Mouse (Mus musculus): ENCODE data around the gene Abcb4. TPM values are rescaled to one million over a fixed set of nuclear protein-coding genes. Genes with fewer than 3 reads are reported as not detected.

Abcb4 gene
- polyA plus RNA-seq, 1 experiment from 2014 or later = 3.4 TPM

- Histone ChIP-seq H3K36me3 (no peaks in the 10 kb centered on the region), H3K4me1 (no peaks in the 10 kb centered on the region), H3K9ac (no peak overlapping the region), H3K9me3 (no peaks in the 10 kb centered on the region), H3K4me3 (replicated peaks) (no peak overlapping the region), H3K27me3 (replicated peaks) (no peaks in the 10 kb centered on the region), H3K4me2 (no peak overlapping the region), H3K27ac (no peak overlapping the region)
- ATAC-seq (ENCODE audit: insufficient read depth, low FRiP score, low read depth) = no peak
- 63% methylated on average over 5 of the region's 5 CpGs for WGBS
Observed at GRCm38 (mm10) chr5:8877800-8878199, 15.7 kb upstream of the Abcb4 start.

GRCm38 (mm10) chr5:8885837-8886236 is 7.7 kb upstream of the Abcb4 start:
- no peak overlapping the region for H3K4me3 ChIP-seq (replicated peaks)
- H3K4me2 ChIP-seq = no peak overlapping the region
- no peak overlapping the region for H3K27ac ChIP-seq
- no peaks in the 10 kb centered on the region for H3K9me3 ChIP-seq
- 79% methylated on average over 2 of the region's 2 CpGs for WGBS
- no peaks in the 10 kb centered on the region for H3K27me3 ChIP-seq (replicated peaks)
- ATAC-seq (ENCODE audit: insufficient read depth, low FRiP score, low read depth) = no peak
- no peaks in the 10 kb centered on the region for H3K4me1 ChIP-seq
- no peaks in the 10 kb centered on the region for H3K36me3 ChIP-seq
- H3K9ac ChIP-seq = no peak overlapping the region

- H3K27me3 ChIP-seq (replicated peaks) = no peaks in the 10 kb centered on the region
- no peaks in the 10 kb centered on the region for H3K36me3 ChIP-seq
- no peaks in the 10 kb centered on the region for H3K4me1 ChIP-seq
- H3K9me3 ChIP-seq = no peaks in the 10 kb centered on the region
- no peak overlapping the region for H3K27ac ChIP-seq
- H3K9ac ChIP-seq = peak overlapping the region; percentile 22; the same call in 1 of the 2 replicates
- WGBS = 4% methylated on average over 15 of the region's 15 CpGs
- peak overlapping the region; percentile 97 for H3K4me2 ChIP-seq
- ATAC-seq (ENCODE audit: insufficient read depth, low FRiP score, low read depth) = no peak
- H3K4me3 ChIP-seq (replicated peaks) = peak overlapping the region; percentile 60
Observed at GRCm38 (mm10) chr5:8894104-8894425, 548 bp downstream of the Abcb4 start.

- peak overlapping the region; percentile 97; the same call in 1 of the 2 replicates for H3K4me2 ChIP-seq
- ATAC-seq (ENCODE audit: insufficient read depth, low FRiP score, low read depth) = peak; percentile 65; the same call in 1 of the 2 replicates
- 62% methylated on average over 15 of the region's 15 CpGs for WGBS
Observed at GRCm38 (mm10) chr5:8894641-8895490, 1.3 kb downstream of the Abcb4 start.

GRCm38 (mm10) chr5:8896198-8896597 is 2.7 kb downstream of the Abcb4 start:
- no peak overlapping the region for H3K4me2 ChIP-seq
- 63% methylated on average over 1 of the region's 1 CpGs for WGBS
- no peak for ATAC-seq (ENCODE audit: insufficient read depth, low FRiP score, low read depth)
- H3K9me3 ChIP-seq = no peaks in the 10 kb centered on the region
- no peaks in the 10 kb centered on the region for H3K36me3 ChIP-seq
- no peaks in the 10 kb centered on the region for H3K27me3 ChIP-seq (replicated peaks)
- no peak overlapping the region for H3K4me3 ChIP-seq (replicated peaks)
- no peak overlapping the region for H3K27ac ChIP-seq
- H3K4me1 ChIP-seq = no peaks in the 10 kb centered on the region
- H3K9ac ChIP-seq = no peak overlapping the region

More at GRCm38 (mm10) chr5:8894641-8895490, 1.3 kb downstream of the Abcb4 start:
- Histone ChIP-seq H3K27me3 (replicated peaks) (no peaks in the 10 kb centered on the region), H3K9ac (no peak overlapping the region), H3K36me3 (no peaks in the 10 kb centered on the region), H3K27ac (no peak overlapping the region), H3K9me3 (no peaks in the 10 kb centered on the region), H3K4me3 (replicated peaks) (no peak overlapping the region), H3K4me1 (no peaks in the 10 kb centered on the region)

- ATAC-seq (ENCODE audit: insufficient read depth, low FRiP score, low read depth) = no peak
- WGBS = 63% methylated on average over 3 of the region's 3 CpGs
- Histone ChIP-seq H3K9me3 (no peaks in the 10 kb centered on the region), H3K27ac (no peak overlapping the region), H3K4me3 (replicated peaks) (no peak overlapping the region), H3K4me2 (no peak overlapping the region), H3K36me3 (no peaks in the 10 kb centered on the region), H3K27me3 (replicated peaks) (no peaks in the 10 kb centered on the region), H3K9ac (no peak overlapping the region), H3K4me1 (no peaks in the 10 kb centered on the region)
Observed at GRCm38 (mm10) chr5:8898246-8898645, 4.7 kb downstream of the Abcb4 start.

- Histone ChIP-seq H3K36me3 (no peaks in the 10 kb centered on the region), H3K4me1 (no peaks in the 10 kb centered on the region), H3K4me2 (no peak overlapping the region), H3K27me3 (replicated peaks) (no peaks in the 10 kb centered on the region), H3K9ac (no peak overlapping the region), H3K9me3 (no peaks in the 10 kb centered on the region), H3K4me3 (replicated peaks) (no peak overlapping the region), H3K27ac (no peak overlapping the region)
- WGBS = 74% methylated on average over 1 of the region's 1 CpGs
- ATAC-seq (ENCODE audit: insufficient read depth, low FRiP score, low read depth) = no peak
Observed at GRCm38 (mm10) chr5:8901001-8901400, 7.5 kb downstream of the Abcb4 start.

- no peak overlapping the region for H3K27ac ChIP-seq
- H3K36me3 ChIP-seq = no peaks in the 10 kb centered on the region
- no peak for ATAC-seq (ENCODE audit: insufficient read depth, low FRiP score, low read depth)
- WGBS = 75% methylated on average over 6 of the region's 6 CpGs
- H3K27me3 ChIP-seq (replicated peaks) = no peaks in the 10 kb centered on the region
- H3K9ac ChIP-seq = no peak overlapping the region
- H3K4me1 ChIP-seq = no peaks in the 10 kb centered on the region
- no peak overlapping the region for H3K4me2 ChIP-seq
- no peaks in the 10 kb centered on the region for H3K9me3 ChIP-seq
- H3K4me3 ChIP-seq (replicated peaks) = no peak overlapping the region
Observed at GRCm38 (mm10) chr5:8902141-8902817, 8.8 kb downstream of the Abcb4 start.

GRCm38 (mm10) chr5:8904539-8904938 is 11.0 kb downstream of the Abcb4 start:
- H3K4me3 ChIP-seq (replicated peaks) = no peak overlapping the region
- H3K4me1 ChIP-seq = no peaks in the 10 kb centered on the region
- WGBS = 66% methylated on average over 6 of the region's 6 CpGs
- H3K9ac ChIP-seq = no peak overlapping the region
- no peak overlapping the region for H3K27ac ChIP-seq
- H3K9me3 ChIP-seq = no peaks in the 10 kb centered on the region
- no peak for ATAC-seq (ENCODE audit: insufficient read depth, low FRiP score, low read depth)
- H3K4me2 ChIP-seq = no peak overlapping the region
- no peaks in the 10 kb centered on the region for H3K27me3 ChIP-seq (replicated peaks)
- no peaks in the 10 kb centered on the region for H3K36me3 ChIP-seq

- ATAC-seq (ENCODE audit: insufficient read depth, low FRiP score, low read depth) = no peak
- Histone ChIP-seq H3K4me3 (replicated peaks) (no peak overlapping the region), H3K9me3 (no peaks in the 10 kb centered on the region), H3K27ac (no peak overlapping the region), H3K27me3 (replicated peaks) (no peaks in the 10 kb centered on the region), H3K36me3 (no peaks in the 10 kb centered on the region), H3K4me1 (no peaks in the 10 kb centered on the region), H3K9ac (no peak overlapping the region), H3K4me2 (no peak overlapping the region)
- WGBS = 76% methylated on average over 8 of the region's 8 CpGs
Observed at GRCm38 (mm10) chr5:8911567-8912198, 18.2 kb downstream of the Abcb4 start.

GRCm38 (mm10) chr5:8916400-8916799 is 22.9 kb downstream of the Abcb4 start:
- Histone ChIP-seq H3K27ac (no peak overlapping the region), H3K9me3 (no peaks in the 10 kb centered on the region), H3K27me3 (replicated peaks) (no peaks in the 10 kb centered on the region), H3K4me2 (no peak overlapping the region), H3K36me3 (no peaks in the 10 kb centered on the region), H3K4me3 (replicated peaks) (no peak overlapping the region), H3K4me1 (no peaks in the 10 kb centered on the region), H3K9ac (no peak overlapping the region)
- ATAC-seq (ENCODE audit: insufficient read depth, low FRiP score, low read depth) = no peak
- WGBS = 75% methylated on average over 2 of the region's 2 CpGs

- Histone ChIP-seq H3K4me1 (no peaks in the 10 kb centered on the region), H3K36me3 (no peaks in the 10 kb centered on the region), H3K4me2 (no peak overlapping the region), H3K27ac (no peak overlapping the region), H3K27me3 (replicated peaks) (no peaks in the 10 kb centered on the region), H3K9me3 (no peaks in the 10 kb centered on the region), H3K4me3 (replicated peaks) (no peak overlapping the region), H3K9ac (no peak overlapping the region)
- WGBS = 69% methylated on average over 6 of the region's 6 CpGs
- ATAC-seq (ENCODE audit: insufficient read depth, low FRiP score, low read depth) = no peak
Observed at GRCm38 (mm10) chr5:8917069-8917468, 23.6 kb downstream of the Abcb4 start.
